Mouse (Mus musculus) liver, embryonic 12.5 days (tissue): ENCODE data around the gene Dnhd1. TPM values are rescaled to one million over a fixed set of nuclear protein-coding genes. Genes with fewer than 3 reads are reported as not detected.

Experiments
- ATAC-seq: fragments of 200-750 bp; cut with Nextera tagmentation; 2 replicates; pipeline ENCODE4 v1.8.0; 2017; ENCODE audit warnings: moderate number of reproducible peaks, mild to moderate bottlenecking, moderate library complexity
- H3K27ac ChIP-seq: fragments of 300-500 bp; sonication (generic); 2 replicates; pipeline ENCODE4 v1.5.1; 2016; ENCODE audit warnings: mild to moderate bottlenecking
- H3K27me3 ChIP-seq: fragments of 300-500 bp; sonication (generic); replicated peaks from 2 replicates; pipeline ENCODE4 v1.6.1; 2016; ENCODE audit warnings: mild to moderate bottlenecking, moderate library complexity
- H3K36me3 ChIP-seq: fragments of 300-500 bp; sonication (generic); 2 replicates; pipeline ENCODE4 v1.6.1; 2016; ENCODE audit warnings: mild to moderate bottlenecking, moderate library complexity
- H3K4me1 ChIP-seq: fragments of 300-500 bp; sonication (generic); 2 replicates; pipeline ENCODE4 v1.6.1; 2016
- H3K4me2 ChIP-seq: fragments of 300-500 bp; sonication (generic); 2 replicates; pipeline ENCODE4 v1.6.1; 2016; ENCODE audit warnings: mild to moderate bottlenecking, moderate library complexity
- H3K4me3 ChIP-seq: fragments of 300-500 bp; sonication (generic); 2 replicates; pipeline ENCODE4 v1.5.1; 2016; ENCODE audit warnings: mild to moderate bottlenecking, moderate library complexity
- H3K9ac ChIP-seq: fragments of 300-500 bp; sonication (generic); 2 replicates; pipeline ENCODE4 v1.6.1; 2016; ENCODE audit warnings: mild to moderate bottlenecking, moderate library complexity
- H3K9me3 ChIP-seq: fragments of 300-500 bp; sonication (generic); replicated peaks from 2 replicates; pipeline ENCODE4 v1.6.1; 2016; ENCODE audit warnings: mild to moderate bottlenecking, moderate library complexity
- WGBS: fragments of 180-500 bp; shearing (Covaris S2); methylation state at CpG from one replicate; pipeline ENCODE4 v1.1.7; 2016; ENCODE audit not compliant: insufficient replicate concordance; 5-methylcytosine and 5-hydroxymethylcytosine counted together
- polyA plus RNA-seq: library from polyadenylated mRNA; unstranded; fragments of >200 nt; fragmentation: Nextera tagmentation; extraction: Ambion mirVana; gene quantifications from 2 replicates; pipeline ENCODE4 v1.2.1, GENCODE M21; 2016

The Dnhd1 gene
- polyA plus RNA-seq, 1 experiment from 2014 or later = 0.24 TPM

DNA sequence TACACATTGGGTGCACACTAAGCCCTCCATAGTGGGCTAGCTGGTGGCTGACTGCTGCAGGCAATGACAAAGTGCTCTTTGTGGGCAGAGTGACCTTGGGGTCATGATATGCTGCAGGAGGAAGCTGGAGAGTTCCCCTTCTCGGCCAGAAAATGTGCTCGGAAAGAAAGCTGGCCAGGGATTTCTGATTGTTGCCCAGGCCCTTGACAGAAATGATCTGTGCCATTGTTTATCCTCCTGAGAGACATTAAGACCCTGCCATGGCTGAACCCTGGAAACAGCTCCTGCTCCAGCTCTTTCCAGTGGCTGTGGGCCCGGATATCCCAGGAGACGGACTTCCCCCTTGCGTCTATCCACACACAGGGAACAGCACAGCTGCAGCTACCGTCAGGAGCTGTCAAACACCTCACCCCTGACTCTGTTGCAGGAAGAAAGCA lies 117.1 kb downstream of the Dnhd1 start:
- peaks cover 31% of the 10 kb centered on the region for H3K27me3 ChIP-seq
- peak; percentile 32; the same call in 1 of the 2 replicates for ATAC-seq
- WGBS = 13% methylated on average over 6 of the region's 6 CpGs
- H3K27ac ChIP-seq = no peak overlapping the region
- H3K4me1 ChIP-seq = peaks cover 20% of the 10 kb centered on the region; the same call in 1 of the 2 replicates
- no peak overlapping the region for H3K9ac ChIP-seq
- peaks cover 11% of the 10 kb centered on the region for H3K36me3 ChIP-seq
- no peak overlapping the region for H3K4me3 ChIP-seq
- no peaks in the 10 kb centered on the region for H3K9me3 ChIP-seq
- no peak overlapping the region for H3K4me2 ChIP-seq

DNA sequence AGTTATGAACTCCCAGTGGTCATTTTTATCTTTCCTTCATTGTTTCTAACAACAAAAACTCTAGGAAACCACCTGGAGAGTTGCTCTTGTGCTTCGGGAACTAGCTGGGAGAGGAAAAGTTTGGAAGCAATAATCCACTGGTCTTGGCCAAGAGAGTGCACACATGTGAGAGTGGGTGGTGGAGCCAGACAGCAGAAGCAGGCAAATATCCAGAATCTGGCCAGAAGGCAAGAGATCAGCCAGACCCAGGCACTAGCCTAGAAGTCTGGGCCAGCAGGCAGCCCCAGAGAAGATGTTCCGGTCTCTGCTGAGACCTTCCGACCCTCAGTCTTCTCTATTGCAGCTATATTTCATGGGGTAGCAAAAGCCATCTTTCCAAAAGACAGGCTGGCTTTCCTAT lies 119.3 kb downstream of the Dnhd1 start:
- Histone ChIP-seq H3K9me3 (no peaks in the 10 kb centered on the region), H3K27ac (no peak overlapping the region), H3K4me3 (no peak overlapping the region), H3K4me1 (peaks cover 20% of the 10 kb centered on the region; the same call in 1 of the 2 replicates), H3K9ac (no peak overlapping the region), H3K36me3 (peaks cover 4% of the 10 kb centered on the region; the same call in 1 of the 2 replicates), H3K27me3 (0 out of 2 replicates have a peak, but pooled peaks cover 9% of the 10 kb centered on the region), H3K4me2 (no peak overlapping the region)
- no peak for ATAC-seq
- WGBS = 79% methylated on average over 3 of the region's 3 CpGs

Other genes with a start within 250 kb of the Dnhd1 start
- gene Cnga4, start 246.3 kb upstream of the Dnhd1 start, polyA plus RNA-seq = not detected in 2 replicates
- gene Cckbr, start 225.1 kb upstream of the Dnhd1 start, polyA plus RNA-seq = not detected in 2 replicates
- gene Cavin3, start 168.5 kb upstream of the Dnhd1 start, polyA plus RNA-seq = 8.3 and 8.9 TPM in 2 replicates
- gene Smpd1, start 96.5 kb upstream of the Dnhd1 start, polyA plus RNA-seq = 27.6 and 28.7 TPM in 2 replicates
- gene Apbb1, start 69.2 kb upstream of the Dnhd1 start, polyA plus RNA-seq = 6.3 and 6.7 TPM in 2 replicates
- gene Hpx, start 50.7 kb upstream of the Dnhd1 start, polyA plus RNA-seq = 81.9 and 84.3 TPM in 2 replicates
- gene Trim3, start 17.3 kb upstream of the Dnhd1 start, polyA plus RNA-seq = 7.7 and 8.0 TPM in 2 replicates
- 159 and 163 TPM in 2 replicates for gene Timm10b, start 10.8 kb upstream of the Dnhd1 start, polyA plus RNA-seq
- gene Arfip2, start 10.4 kb upstream of the Dnhd1 start, polyA plus RNA-seq = 24.5 and 26.8 TPM in 2 replicates
- gene Gm45799, start 10.3 kb upstream of the Dnhd1 start, polyA plus RNA-seq = 10.2 and 13.2 TPM in 2 replicates
- 149 and 159 TPM in 2 replicates for gene Ilk, start 85.8 kb downstream of the Dnhd1 start, polyA plus RNA-seq
- 28.8 and 29.1 TPM in 2 replicates for gene Rrp8, start 86.6 kb downstream of the Dnhd1 start, polyA plus RNA-seq
- 232 and 233 TPM in 2 replicates for gene Taf10, start 93.5 kb downstream of the Dnhd1 start, polyA plus RNA-seq
- 62.3 and 64.7 TPM in 2 replicates for gene Tpp1, start 101.4 kb downstream of the Dnhd1 start, polyA plus RNA-seq
- 1.9 and 2.0 TPM in 2 replicates for gene Dchs1, start 136.8 kb downstream of the Dnhd1 start, polyA plus RNA-seq
- 330 and 351 TPM in 2 replicates for gene Mrpl17, start 160.3 kb downstream of the Dnhd1 start, polyA plus RNA-seq